Mouse (Mus musculus): ENCODE results near the gene Csf2rb. TPM values are rescaled to one million over a fixed set of nuclear protein-coding genes. Genes with fewer than 3 reads are reported as not detected.
"Not testable (repeated sequence)": the region's sequence is repeated elsewhere in the genome, so short reads cannot be mapped to it uniquely, and the experiment has no call there.

Gene Csf2rb
- total RNA-seq, 2 experiments from 2014 or later: 2.2 to 3.1 TPM

DNA sequence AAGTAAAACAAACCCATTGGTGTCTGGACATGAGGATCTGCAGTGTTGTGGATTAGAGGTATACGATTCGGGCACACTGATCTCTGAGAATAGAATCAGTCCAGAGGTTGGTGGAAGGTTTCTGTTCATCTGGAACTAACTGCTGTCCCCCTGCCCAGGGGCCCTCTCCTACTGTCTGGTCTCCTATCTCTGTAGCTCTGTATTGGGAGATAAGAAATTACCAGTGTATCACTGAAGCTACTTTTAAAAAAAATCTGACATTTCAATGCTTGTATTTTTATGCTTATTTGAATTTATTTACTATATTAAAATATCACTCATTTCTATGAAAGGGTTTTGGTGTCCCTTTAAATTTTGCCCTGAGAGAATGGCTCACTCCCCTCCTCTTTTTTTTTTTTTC lies 1.3 kb upstream of the Csf2rb start:
- intact Hi-C loops (cut with DNase I): no loop called here
- DNase-seq: no peak

DNA sequence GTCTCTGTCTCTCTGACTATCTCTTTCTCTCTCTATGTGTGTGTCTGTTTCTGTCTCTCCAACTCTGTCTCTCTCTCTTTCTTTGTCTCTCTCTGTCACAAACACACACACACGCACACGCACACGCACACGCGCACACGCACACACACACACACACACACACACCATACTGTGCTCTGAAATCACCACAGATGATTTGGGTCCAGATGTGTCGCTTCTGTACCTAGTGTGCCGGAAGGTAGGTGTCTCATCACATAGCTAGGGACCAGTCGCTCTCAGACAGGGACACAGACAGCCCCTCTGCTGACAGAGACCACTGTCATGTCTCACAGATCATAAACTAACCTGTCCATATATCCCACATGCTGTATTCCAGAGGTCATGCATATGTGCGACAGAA lies 1.2 kb downstream of the Csf2rb start:
- DNase-seq: no peak
- intact Hi-C loops (cut with DNase I): no loop called here

- intact Hi-C loops (cut with DNase I); DNase-seq: not testable (repeated sequence)
These were observed 2.3 kb downstream of the Csf2rb start for GRCm38 (mm10) chr15:78327753-78328341.

DNA sequence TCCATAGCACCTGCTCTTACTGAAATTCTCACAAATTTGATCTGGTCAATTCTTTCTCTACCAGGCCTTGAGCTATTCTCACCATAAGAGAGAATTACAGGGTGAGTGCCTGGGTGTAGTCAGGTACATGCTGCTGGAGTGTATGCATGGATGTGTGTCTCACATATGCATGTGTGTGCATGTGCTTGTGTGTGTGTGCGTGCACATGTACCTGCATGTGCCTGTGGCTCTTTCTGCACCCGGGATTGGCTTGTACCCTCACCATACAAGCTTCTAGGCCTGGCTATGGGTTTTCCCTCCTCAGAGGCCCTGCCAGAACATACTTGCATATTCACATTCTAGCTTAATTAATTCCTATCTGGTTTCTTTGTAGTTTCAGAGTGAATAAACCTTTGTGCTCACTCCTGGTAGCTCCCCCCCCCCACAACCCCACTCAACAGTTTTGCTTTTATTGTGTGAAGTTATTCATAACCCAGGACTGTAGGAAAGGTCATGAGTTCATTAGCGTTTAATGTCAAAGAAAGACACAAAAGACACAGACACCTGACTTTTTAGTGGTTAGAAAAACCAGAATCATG lies 3.1 kb downstream of the Csf2rb start:
- intact Hi-C loops (cut with DNase I): no loop called here

GRCm38 (mm10) chr15:78329972-78330371 lies 4.4 kb downstream of the Csf2rb start:
- intact Hi-C loops (cut with DNase I); DNase-seq: not testable (repeated sequence)

More for the DNA sequence above, 3.1 kb downstream of the Csf2rb start:
- no peak for DNase-seq

GRCm38 (mm10) chr15:78330706-78331105 lies 5.2 kb downstream of the Csf2rb start:
- DNase-seq: no peak
- intact Hi-C loops (cut with DNase I): no loop called here

DNA sequence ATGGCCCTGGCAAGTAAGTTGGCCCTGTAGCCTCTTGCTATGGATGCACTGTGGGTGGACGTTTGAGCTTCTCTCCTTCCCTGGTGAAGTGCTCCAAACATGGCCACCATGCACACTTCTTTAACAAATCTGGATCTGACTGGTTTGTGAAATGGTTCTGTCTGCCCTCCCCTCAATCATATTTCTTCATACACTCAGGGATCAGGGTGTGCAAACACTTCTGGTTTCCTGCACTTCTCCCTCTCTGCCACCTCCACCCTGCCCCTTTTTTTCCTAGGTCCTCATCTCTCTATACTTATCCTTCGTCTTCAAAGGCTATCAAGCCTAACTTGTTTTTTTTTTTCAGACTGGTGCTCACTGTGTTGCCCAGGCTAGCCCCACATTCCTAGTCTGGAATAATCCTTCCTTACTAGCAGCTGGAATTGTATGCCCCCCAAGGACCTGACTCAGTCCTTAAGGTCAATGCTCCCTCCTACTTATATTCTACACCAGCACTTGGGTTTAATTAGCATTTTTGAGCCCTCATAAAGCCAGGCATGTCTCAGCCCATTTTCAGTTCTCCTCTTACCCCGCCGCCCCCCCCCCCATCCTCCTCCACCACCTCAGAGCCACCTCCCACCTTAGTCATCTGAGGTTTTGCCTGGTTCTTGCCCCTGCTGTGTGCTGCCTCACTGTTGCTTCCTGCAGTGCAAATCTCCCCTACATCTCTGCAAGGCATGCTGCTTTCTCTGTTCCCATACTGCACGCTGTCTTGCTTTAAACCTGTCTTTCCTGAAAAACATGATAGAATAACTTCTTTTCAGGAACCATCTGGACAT lies 6.2 kb downstream of the Csf2rb start:
- DNase-seq: no peak
- intact Hi-C loops (cut with DNase I): no loop called here

DNA sequence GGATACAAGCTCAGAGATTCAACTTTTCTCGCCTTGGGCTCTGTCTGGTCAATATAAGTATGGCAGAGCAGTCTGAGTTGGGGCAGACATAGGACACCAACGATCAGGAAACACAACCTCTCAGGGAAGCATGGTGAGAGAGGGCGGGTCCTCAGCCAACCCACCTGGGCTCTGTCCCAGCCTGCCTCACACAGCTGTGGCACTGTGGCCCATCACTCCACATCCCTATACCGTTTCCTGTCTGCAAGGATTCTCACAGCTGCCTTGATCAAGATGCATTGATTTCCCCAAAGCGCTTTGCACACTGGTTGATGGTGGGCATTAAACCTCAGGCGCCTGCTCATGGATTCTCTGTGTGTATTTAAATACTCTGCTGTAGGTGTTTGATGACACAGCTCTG lies 7.4 kb downstream of the Csf2rb start:
- intact Hi-C loops (cut with DNase I): no loop called here
- DNase-seq: no peak

- DNase-seq: no peak
- intact Hi-C loops (cut with DNase I): no loop called here
These were observed 8.8 kb downstream of the Csf2rb start for GRCm38 (mm10) chr15:78334380-78334779.

- DNase-seq: peak; percentile 65 to 76
- intact Hi-C loops (cut with DNase I): loop anchor here (1.0 to 5.0 kb wide), 2 partner anchors 83 to 163 kb away; no protein-coding TSS in a partner anchor
These were observed 14.3 kb downstream of the Csf2rb start for GRCm38 (mm10) chr15:78339627-78340423.

- intact Hi-C loops (cut with DNase I): loop anchor here (1.0 kb wide), 1 partner anchor 84 kb away; no protein-coding TSS in a partner anchor
- not testable (repeated sequence) for DNase-seq
These were observed 15.4 kb downstream of the Csf2rb start for GRCm38 (mm10) chr15:78340919-78341318.

DNA sequence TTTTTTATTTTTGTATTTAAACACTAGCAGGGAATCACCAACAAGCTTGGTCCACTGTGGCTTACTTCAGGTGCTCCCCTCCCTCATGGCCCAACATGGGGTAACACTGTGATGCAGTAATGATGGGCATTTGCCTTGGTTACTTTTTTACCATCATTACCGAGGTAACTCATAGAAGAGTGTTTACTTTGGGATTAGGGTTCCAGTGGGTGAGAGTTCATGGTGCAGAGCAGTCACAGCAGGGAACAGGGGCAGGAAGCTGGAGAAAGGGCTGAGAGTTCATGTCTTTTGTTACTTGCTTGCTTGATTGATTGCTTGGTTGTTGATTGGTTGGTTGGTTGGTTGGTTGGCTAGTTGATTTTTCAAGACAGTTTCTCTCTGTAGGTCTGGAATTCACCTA lies 18.1 kb downstream of the Csf2rb start:
- intact Hi-C loops (cut with DNase I): no loop called here

DNA sequence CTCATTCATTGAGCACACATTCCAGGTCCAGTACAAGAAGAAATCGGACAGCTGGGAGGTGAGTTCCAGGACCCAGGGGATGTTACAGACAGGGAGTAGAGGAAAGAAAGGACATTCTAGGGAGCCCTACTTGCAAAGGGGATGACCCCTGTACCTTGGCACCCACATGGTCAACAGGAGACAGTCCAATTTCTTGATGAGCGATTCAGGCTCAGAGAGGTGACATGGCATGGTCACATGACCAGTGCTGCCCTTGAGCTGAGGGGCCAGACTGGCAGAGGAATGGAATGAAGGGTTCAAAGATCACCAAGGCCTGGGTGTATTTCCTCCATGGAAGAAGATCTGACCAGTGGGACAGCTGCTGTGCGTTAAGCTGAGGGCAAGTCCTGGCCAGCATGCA lies 19.0 kb downstream of the Csf2rb start:
- intact Hi-C loops (cut with DNase I): no loop called here
- no peak for DNase-seq

More for the DNA sequence above, 18.1 kb downstream of the Csf2rb start:
- DNase-seq: no peak

DNA sequence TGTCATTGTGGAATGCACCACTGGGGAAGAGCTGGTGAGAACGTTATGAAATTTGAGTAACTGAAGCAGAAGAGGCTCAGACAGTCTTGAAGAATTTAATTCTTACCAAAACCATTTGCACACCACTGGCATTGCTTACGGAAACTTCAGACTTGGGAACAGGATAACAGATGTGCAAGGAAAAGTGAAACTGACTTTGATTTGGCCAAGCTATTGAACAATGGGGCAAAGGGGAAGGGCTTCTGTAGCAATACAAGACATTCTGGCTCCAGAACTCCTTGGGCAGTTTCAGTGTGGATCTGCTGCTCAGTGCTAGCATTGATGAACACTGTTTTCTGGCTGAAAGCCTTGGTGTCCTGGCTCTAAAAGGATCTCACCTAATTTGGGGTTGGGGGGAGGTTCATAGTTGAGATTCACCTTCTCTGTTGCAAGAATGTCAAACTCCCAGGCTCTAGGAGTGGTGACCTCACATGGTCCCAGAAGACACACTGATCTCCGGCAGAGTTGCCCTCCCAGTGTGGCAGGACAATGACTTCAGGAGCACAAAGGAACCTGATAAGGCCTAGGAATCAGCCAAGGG lies 26.1 kb downstream of the Csf2rb start:
- DNase-seq: no peak
- intact Hi-C loops (cut with DNase I): loop anchor here (10.0 kb wide), 1 partner anchor 183 kb away; the partner anchor contains the start of gene C1qtnf6

DNA sequence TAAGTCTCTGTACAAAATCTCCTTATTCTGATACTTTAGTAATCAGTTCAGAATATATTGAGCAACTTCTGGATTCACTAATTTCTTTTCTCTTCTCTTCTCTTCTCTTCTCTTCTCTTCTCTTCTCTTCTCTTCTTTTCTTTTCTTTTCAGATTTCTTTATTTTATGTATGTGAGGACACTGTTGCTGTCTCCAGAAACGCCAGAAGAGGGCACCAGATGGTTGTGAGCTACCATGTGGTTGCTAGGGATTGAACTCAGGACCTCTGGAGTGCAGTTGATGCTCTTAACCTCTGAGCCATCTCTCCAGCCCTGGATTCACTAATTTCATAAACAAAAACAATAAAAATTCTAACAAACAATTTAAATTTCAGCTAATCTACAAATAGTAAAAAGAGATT lies 29.4 kb downstream of the Csf2rb start:
- peak; percentile 29 to 64 for DNase-seq
- intact Hi-C loops (cut with DNase I): loop anchor here (1.0 to 10.0 kb wide), 2 partner anchors 67 to 180 kb away; partner anchors contain the start of gene C1qtnf6

DNA sequence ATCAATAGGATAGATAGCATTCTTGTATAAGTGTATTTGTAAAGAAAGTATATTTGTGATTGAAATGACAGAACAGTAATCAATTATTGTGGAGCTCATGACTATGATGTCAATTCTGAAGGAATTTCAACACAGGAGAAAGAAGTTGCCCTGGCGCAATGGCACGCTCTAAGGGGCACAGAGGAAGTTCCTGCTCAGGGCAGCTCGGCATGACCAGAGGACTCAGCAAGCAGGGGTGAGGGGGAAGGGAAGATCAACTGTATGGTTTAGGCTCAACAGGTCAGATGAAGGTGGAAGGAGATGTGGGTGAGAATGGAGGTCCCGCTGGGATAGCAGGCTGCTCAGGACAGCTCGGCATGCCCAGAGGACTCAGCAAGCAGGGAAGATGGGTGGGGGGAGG lies 30.0 kb downstream of the Csf2rb start:
- no peak for DNase-seq

GRCm38 (mm10) chr15:78365916-78366315 lies 40.4 kb downstream of the Csf2rb start:
- intact Hi-C loops (cut with DNase I): no loop called here
- no peak for DNase-seq

More for the DNA sequence above, 30.0 kb downstream of the Csf2rb start:
- intact Hi-C loops (cut with DNase I): loop anchor here (1.0 to 10.0 kb wide), 2 partner anchors 67 to 179 kb away; partner anchors contain the start of gene C1qtnf6

DNA sequence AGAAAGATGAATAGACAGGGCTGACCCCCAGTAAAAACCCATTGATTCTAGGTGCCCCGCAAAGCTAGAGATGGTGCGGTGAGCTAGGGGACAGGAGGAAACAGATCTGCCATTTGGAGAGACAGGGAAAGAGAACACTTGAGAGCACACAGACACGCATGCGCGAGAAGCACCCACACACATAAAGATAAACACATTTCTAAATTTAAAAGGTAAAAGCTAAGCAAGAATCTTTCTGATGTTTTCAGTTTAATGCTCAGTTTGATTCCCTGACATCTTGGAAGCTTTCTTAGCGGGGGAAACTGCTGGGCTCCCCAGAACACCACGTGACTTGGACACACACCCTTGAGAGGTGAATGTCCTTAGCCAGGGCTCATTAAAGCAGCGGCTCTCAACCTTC lies 41.3 kb downstream of the Csf2rb start:
- intact Hi-C loops (cut with DNase I): no loop called here

GRCm38 (mm10) chr15:78367811-78368210 lies 42.3 kb downstream of the Csf2rb start:
- intact Hi-C loops (cut with DNase I): loop anchor here (1.0 kb wide), 1 partner anchor 111 kb away; no protein-coding TSS in a partner anchor
- DNase-seq: no peak

More for the DNA sequence above, 41.3 kb downstream of the Csf2rb start:
- DNase-seq: no peak

DNA sequence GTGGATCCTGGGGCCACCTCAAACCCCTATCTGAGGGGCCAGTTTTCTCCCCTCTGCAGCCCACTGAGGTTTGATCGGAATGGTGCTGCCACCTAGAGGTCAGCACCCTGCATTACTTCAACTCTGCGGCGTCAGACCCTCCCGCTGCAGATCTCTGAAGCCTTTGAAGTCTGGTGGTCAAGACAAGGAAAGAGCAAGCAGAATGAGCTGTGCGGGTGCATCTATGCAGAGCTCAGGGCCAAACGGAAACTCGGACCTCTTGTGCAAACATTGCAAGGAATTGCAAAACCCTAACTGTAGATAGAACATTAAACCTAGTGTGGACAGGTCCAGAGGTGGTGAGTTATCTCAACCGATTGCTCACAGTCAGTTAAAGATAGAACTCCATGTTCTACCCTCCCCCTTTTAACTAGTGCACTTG lies 43.4 kb downstream of the Csf2rb start:
- peak; percentile 58 to 68 for DNase-seq
- intact Hi-C loops (cut with DNase I): loop anchor here (1.0 kb wide), 2 partner anchors 112 to 115 kb away; no protein-coding TSS in a partner anchor
